Mouse (Mus musculus) embryonic facial prominence, embryonic 15.5 days (tissue): Measurements from ENCODE around the gene Myo7a. TPM values are rescaled to one million over a fixed set of nuclear protein-coding genes. Genes with fewer than 3 reads are reported as not detected.

Source experiments
- ATAC-seq: fragments of 200-750 bp; cut with Nextera tagmentation; 2 replicates; pipeline ENCODE4 v1.8.0; 2017; ENCODE audit warnings: low read depth, moderate TSS enrichment; ENCODE audit not compliant: insufficient number of reproducible peaks, low FRiP score, low TSS enrichment
- H3K27ac ChIP-seq: fragments of 300-500 bp; sonication (generic); replicated peaks from 2 replicates; pipeline ENCODE4 v1.5.1; 2015; ENCODE audit warnings: mild to moderate bottlenecking, inconsistent platforms
- H3K27me3 ChIP-seq: fragments of 300-500 bp; sonication (generic); 2 replicates; pipeline ENCODE4 v1.6.1; 2015; ENCODE audit warnings: inconsistent platforms
- H3K36me3 ChIP-seq: fragments of 300-500 bp; sonication (generic); 2 replicates; pipeline ENCODE4 v1.6.1; 2015; ENCODE audit warnings: mild to moderate bottlenecking, inconsistent platforms
- H3K4me1 ChIP-seq: fragments of 300-500 bp; sonication (generic); 2 replicates; pipeline ENCODE4 v1.6.1; 2015; ENCODE audit warnings: inconsistent platforms
- H3K4me2 ChIP-seq: fragments of 300-500 bp; sonication (generic); replicated peaks from 2 replicates; pipeline ENCODE4 v1.6.1; 2015; ENCODE audit warnings: mild to moderate bottlenecking, inconsistent platforms
- H3K4me3 ChIP-seq: fragments of 300-500 bp; sonication (generic); replicated peaks from 2 replicates; pipeline ENCODE4 v1.5.1; 2015; ENCODE audit warnings: mild to moderate bottlenecking, inconsistent platforms
- H3K9ac ChIP-seq: fragments of 300-500 bp; sonication (generic); 2 replicates; pipeline ENCODE4 v1.6.1; 2015; ENCODE audit warnings: inconsistent platforms
- H3K9me3 ChIP-seq: fragments of 300-500 bp; sonication (generic); replicated peaks from 2 replicates; pipeline ENCODE4 v1.6.1; 2016; ENCODE audit warnings: inconsistent platforms
- WGBS: fragments of 180-500 bp; shearing (Covaris S2); methylation state at CpG from one replicate; pipeline ENCODE4 v1.1.7; 2015; 5-methylcytosine and 5-hydroxymethylcytosine counted together
- polyA plus RNA-seq: library from polyadenylated mRNA; unstranded; fragments of >200 nt; fragmentation: Nextera tagmentation; extraction: Ambion mirVana; gene quantifications from 2 replicates; pipeline ENCODE4 v1.2.1, GENCODE M21; 2015

The Myo7a gene
- polyA plus RNA-seq, 1 experiment from 2014 or later = 7.2 TPM

DNA sequence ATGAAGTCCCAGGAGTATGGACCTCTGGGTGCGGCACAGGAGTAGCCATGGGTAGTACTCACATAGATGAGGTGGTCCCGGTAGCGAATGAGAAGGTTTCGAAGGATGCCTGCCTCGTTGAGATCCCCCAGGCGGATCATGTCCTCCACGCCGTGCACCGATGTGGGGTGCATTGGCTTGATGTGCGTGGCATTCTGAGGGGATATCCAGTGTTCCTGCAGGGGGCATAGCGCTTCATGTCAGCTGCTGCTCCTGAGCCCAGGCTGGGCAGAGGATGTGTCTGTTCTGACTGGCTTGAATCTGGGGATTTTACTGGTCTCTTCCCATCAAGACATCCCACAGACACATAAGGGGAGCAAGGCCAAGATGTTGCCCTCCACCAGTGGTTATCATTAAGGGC, 16.8 kb downstream of the Myo7a start:
- Histone ChIP-seq H3K4me1 (peaks cover 11% of the 10 kb centered on the region; the same call in 1 of the 2 replicates), H3K27ac (0 out of 2 replicates have a peak overlapping the region, but pooled peaks have one; percentile 34), H3K36me3 (peaks cover 5% of the 10 kb centered on the region; the same call in 1 of the 2 replicates), H3K9me3 (no peaks in the 10 kb centered on the region), H3K4me3 (peak overlapping the region; percentile 32; the same call in 1 of the 2 replicates), H3K9ac (no peak overlapping the region), H3K27me3 (no peaks in the 10 kb centered on the region), H3K4me2 (peak overlapping the region; percentile 51; the same call in 1 of the 2 replicates)
- no peak for ATAC-seq
- 94% methylated on average over 11 of the region's 11 CpGs for WGBS

DNA sequence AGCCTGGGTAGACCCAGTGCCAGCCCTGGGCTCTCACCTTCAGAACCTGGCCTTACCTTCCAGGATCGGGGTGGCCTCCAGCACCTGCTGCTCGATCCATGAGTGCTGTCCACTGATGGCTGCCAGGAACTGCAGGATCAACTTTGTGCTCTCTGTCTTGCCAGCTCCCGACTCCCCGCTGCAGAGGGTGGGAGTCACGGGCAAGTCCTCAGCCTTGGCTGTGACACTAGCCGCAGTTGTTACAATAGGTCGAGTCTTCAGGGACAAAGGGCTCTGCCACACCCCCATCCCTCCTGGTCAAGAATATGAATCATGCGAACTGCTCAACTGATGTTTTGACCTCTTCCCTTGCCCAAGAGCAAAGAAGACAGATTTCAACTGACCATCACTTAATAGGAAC, 21.8 kb downstream of the Myo7a start:
- Histone ChIP-seq H3K4me3 (no peak overlapping the region), H3K36me3 (peaks cover 18% of the 10 kb centered on the region), H3K27me3 (no peaks in the 10 kb centered on the region), H3K9me3 (no peaks in the 10 kb centered on the region), H3K4me2 (no peak overlapping the region), H3K4me1 (peaks cover 2% of the 10 kb centered on the region; the same call in 1 of the 2 replicates), H3K9ac (no peak overlapping the region), H3K27ac (no peak overlapping the region)
- 92% methylated on average over 8 of the region's 8 CpGs for WGBS
- ATAC-seq = no peak

- H3K9me3 ChIP-seq = no peaks in the 10 kb centered on the region
- peaks cover 18% of the 10 kb centered on the region for H3K36me3 ChIP-seq
- H3K4me2 ChIP-seq = no peak overlapping the region
- no peaks in the 10 kb centered on the region for H3K27me3 ChIP-seq
- no peak overlapping the region for H3K4me3 ChIP-seq
- no peak overlapping the region for H3K9ac ChIP-seq
- WGBS = 90% methylated on average over 4 of the region's 4 CpGs
- no peaks in the 10 kb centered on the region for H3K4me1 ChIP-seq
- H3K27ac ChIP-seq = no peak overlapping the region
- ATAC-seq = no peak
Measured at GRCm38 (mm10) chr7:98095852-98096251, 23.5 kb downstream of the Myo7a start.

GRCm38 (mm10) chr7:98086346-98086745, 33.0 kb downstream of the Myo7a start:
- Histone ChIP-seq H3K4me3 (no peak overlapping the region), H3K4me1 (peaks cover 15% of the 10 kb centered on the region), H3K9me3 (no peaks in the 10 kb centered on the region), H3K27ac (no peak overlapping the region), H3K9ac (no peak overlapping the region), H3K36me3 (no peaks in the 10 kb centered on the region), H3K4me2 (no peak overlapping the region), H3K27me3 (no peaks in the 10 kb centered on the region)
- 43% methylated on average over 2 of the region's 2 CpGs for WGBS
- ATAC-seq = no peak

- Histone ChIP-seq H3K4me3 (no peak overlapping the region), H3K4me1 (peaks cover 15% of the 10 kb centered on the region), H3K27ac (no peak overlapping the region), H3K36me3 (no peaks in the 10 kb centered on the region), H3K4me2 (no peak overlapping the region), H3K27me3 (no peaks in the 10 kb centered on the region), H3K9ac (no peak overlapping the region), H3K9me3 (no peaks in the 10 kb centered on the region)
- WGBS = 77% methylated on average over 7 of the region's 7 CpGs
- no peak for ATAC-seq
Measured at GRCm38 (mm10) chr7:98085314-98085713, 34.0 kb downstream of the Myo7a start.

DNA sequence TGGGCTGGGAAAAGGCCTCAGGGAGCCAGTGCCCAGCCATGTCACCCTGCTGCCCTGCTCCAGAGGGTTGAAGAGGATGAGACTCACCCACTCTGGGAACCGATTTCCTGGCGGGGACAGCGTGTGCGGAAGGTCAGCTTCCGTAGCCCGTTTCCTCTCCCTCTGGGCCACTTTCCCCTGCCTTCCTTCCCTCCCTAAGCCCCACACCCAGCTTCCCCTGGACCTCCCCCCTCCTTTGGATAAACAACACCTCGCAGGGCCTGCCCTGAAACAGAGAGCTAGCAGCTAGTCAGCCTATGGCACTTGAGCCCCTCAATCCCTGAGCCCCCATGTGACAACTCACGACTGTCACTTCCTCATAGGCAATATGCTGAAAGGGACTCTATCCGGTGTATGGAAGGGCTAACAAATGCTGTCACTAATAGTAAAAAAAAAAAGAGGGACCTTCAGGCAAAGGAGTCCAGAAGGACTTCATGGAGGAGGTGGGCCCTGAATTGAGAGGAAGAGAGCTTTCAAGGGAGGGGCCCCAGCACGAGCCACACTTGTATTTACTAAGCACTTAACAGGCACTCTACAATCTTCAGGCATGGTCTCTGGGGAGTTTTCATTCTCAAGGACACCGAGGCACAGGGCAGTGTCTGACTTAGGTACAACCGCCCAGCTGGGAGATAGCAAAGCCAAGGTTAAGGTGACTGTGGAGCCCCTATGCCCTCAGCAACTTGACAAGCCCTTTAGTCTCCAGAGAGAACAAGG, 34.6 kb downstream of the Myo7a start:
- no peak overlapping the region for H3K9ac ChIP-seq
- H3K4me1 ChIP-seq = peaks cover 15% of the 10 kb centered on the region
- no peak for ATAC-seq
- WGBS = 52% methylated on average over 12 of the region's 12 CpGs
- H3K9me3 ChIP-seq = no peaks in the 10 kb centered on the region
- H3K27me3 ChIP-seq = no peaks in the 10 kb centered on the region
- H3K27ac ChIP-seq = no peak overlapping the region
- no peaks in the 10 kb centered on the region for H3K36me3 ChIP-seq
- H3K4me3 ChIP-seq = no peak overlapping the region
- H3K4me2 ChIP-seq = no peak overlapping the region

GRCm38 (mm10) chr7:98082376-98082775, 36.9 kb downstream of the Myo7a start:
- H3K4me2 ChIP-seq = no peak overlapping the region
- H3K9ac ChIP-seq = no peak overlapping the region
- H3K36me3 ChIP-seq = no peaks in the 10 kb centered on the region
- WGBS = 25% methylated on average over 5 of the region's 5 CpGs
- no peak overlapping the region for H3K27ac ChIP-seq
- ATAC-seq = no peak
- peaks cover 19% of the 10 kb centered on the region for H3K4me1 ChIP-seq
- H3K4me3 ChIP-seq = no peak overlapping the region
- no peaks in the 10 kb centered on the region for H3K27me3 ChIP-seq
- H3K9me3 ChIP-seq = no peaks in the 10 kb centered on the region

- no peaks in the 10 kb centered on the region for H3K9me3 ChIP-seq
- H3K36me3 ChIP-seq = no peaks in the 10 kb centered on the region
- 89% methylated on average over 11 of the region's 11 CpGs for WGBS
- no peak overlapping the region for H3K4me2 ChIP-seq
- ATAC-seq = no peak
- 0 out of 2 replicates have a peak, but pooled peaks cover 7% of the 10 kb centered on the region for H3K4me1 ChIP-seq
- no peak overlapping the region for H3K4me3 ChIP-seq
- H3K27me3 ChIP-seq = no peaks in the 10 kb centered on the region
- H3K27ac ChIP-seq = no peak overlapping the region
- no peak overlapping the region for H3K9ac ChIP-seq
Measured at GRCm38 (mm10) chr7:98077453-98077852, 41.9 kb downstream of the Myo7a start.

- Histone ChIP-seq H3K9ac (no peak overlapping the region), H3K9me3 (no peaks in the 10 kb centered on the region), H3K36me3 (no peaks in the 10 kb centered on the region), H3K4me3 (no peak overlapping the region), H3K27ac (no peak overlapping the region), H3K4me1 (no peaks in the 10 kb centered on the region), H3K4me2 (no peak overlapping the region), H3K27me3 (no peaks in the 10 kb centered on the region)
- 30% methylated on average over 5 of the region's 5 CpGs for WGBS
- ATAC-seq = no peak
Measured at GRCm38 (mm10) chr7:98071620-98072019, 47.7 kb downstream of the Myo7a start.

DNA sequence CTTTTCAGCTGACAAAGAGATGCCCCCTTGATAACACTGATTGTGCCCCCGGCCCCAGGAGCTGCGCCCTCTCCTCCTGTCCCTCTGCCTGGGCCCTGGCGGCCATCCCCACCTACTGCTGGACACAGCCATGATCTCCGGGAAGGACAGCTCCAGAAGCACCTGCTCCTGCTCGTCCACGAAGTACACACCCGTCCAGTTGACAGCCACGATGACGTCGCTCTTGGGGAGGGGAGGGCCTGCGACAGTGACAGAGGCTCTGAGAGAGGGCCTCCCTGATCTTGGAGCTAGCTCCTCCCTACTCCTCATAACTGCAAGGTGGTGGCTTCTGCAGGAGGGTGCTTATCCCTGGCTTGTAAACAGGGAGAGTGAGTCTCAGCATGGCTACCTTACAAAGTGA, 53.1 kb downstream of the Myo7a start:
- ATAC-seq = no peak
- no peaks in the 10 kb centered on the region for H3K27me3 ChIP-seq
- H3K9ac ChIP-seq = no peak overlapping the region
- no peak overlapping the region for H3K4me2 ChIP-seq
- H3K27ac ChIP-seq = no peak overlapping the region
- 77% methylated on average over 11 of the region's 11 CpGs for WGBS
- H3K9me3 ChIP-seq = no peaks in the 10 kb centered on the region
- no peaks in the 10 kb centered on the region for H3K4me1 ChIP-seq
- no peak overlapping the region for H3K4me3 ChIP-seq
- H3K36me3 ChIP-seq = no peaks in the 10 kb centered on the region

DNA sequence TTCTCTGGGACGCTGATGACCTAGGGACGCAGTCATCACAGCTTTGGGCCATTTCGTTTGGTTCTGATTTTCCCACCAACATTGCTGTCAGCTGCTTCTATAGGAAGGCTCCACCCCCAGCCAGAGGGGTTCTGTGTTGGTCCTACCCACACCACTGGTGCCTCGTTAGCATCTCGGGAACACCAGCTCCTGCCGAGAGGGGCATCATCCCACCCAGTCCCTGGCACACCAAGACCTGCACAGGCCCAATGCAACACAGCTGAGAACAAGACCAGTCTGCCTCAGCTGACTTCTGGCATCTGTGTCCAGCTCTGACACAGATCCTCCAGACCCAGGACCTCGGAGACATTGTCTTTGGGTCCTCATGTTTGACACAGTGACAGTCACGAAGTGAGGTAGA, 64.4 kb downstream of the Myo7a start:
- H3K4me1 ChIP-seq = no peaks in the 10 kb centered on the region
- 85% methylated on average over 8 of the region's 8 CpGs for WGBS
- H3K36me3 ChIP-seq = no peaks in the 10 kb centered on the region
- no peak overlapping the region for H3K4me3 ChIP-seq
- no peak overlapping the region for H3K9ac ChIP-seq
- no peak overlapping the region for H3K4me2 ChIP-seq
- no peaks in the 10 kb centered on the region for H3K27me3 ChIP-seq
- ATAC-seq = no peak
- H3K27ac ChIP-seq = no peak overlapping the region
- no peaks in the 10 kb centered on the region for H3K9me3 ChIP-seq

- Histone ChIP-seq H3K4me2 (no peak overlapping the region), H3K4me3 (no peak overlapping the region), H3K27me3 (no peaks in the 10 kb centered on the region), H3K9ac (no peak overlapping the region), H3K9me3 (no peaks in the 10 kb centered on the region), H3K36me3 (no peaks in the 10 kb centered on the region), H3K27ac (no peak overlapping the region), H3K4me1 (no peaks in the 10 kb centered on the region)
- 90% methylated on average over 9 of the region's 9 CpGs for WGBS
- no peak for ATAC-seq
Measured at GRCm38 (mm10) chr7:98054461-98054860, 64.9 kb downstream of the Myo7a start.
